Mouse (Mus musculus) CH12.LX (cell line): ENCODE results near the gene Il33.

Experiments
- CHD1 ChIP-seq: IDR thresholded peaks from 2 replicates; pipeline ENCODE4 v1.6.1; 2012; ENCODE audit warnings: low read depth, low read length, improper control_type of control experiment, inconsistent platforms
- CHD2 ChIP-seq: IDR thresholded peaks from 2 replicates; pipeline ENCODE4 v1.6.1; 2011; ENCODE audit warnings: low read length, improper control_type of control experiment
- CTCF ChIP-seq, 2 experiments: IDR thresholded peaks in 1 of 2; conservative IDR thresholded peaks in 1 of 2; 2 replicates each; pipeline ENCODE4 v1.5.1; 2011 to 2012; ENCODE audit warnings: low read depth in 2 of 2, low read length in 2 of 2, improper control_type of control experiment in 1 of 2, inconsistent platforms in 1 of 2, mild to moderate bottlenecking in 1 of 2, moderate library complexity in 1 of 2
- HCFC1 ChIP-seq: IDR thresholded peaks from 2 replicates; pipeline ENCODE4 v1.6.1; 2012; ENCODE audit warnings: low read depth, mild to moderate bottlenecking, inconsistent platforms, low read length, improper control_type of control experiment
- MYC ChIP-seq: IDR thresholded peaks from 2 replicates; pipeline ENCODE4 v1.6.1; 2011; ENCODE audit warnings: low read depth, mild to moderate bottlenecking, improper control_type of control experiment, low read length
- PAX5 ChIP-seq: IDR thresholded peaks from 2 replicates; pipeline ENCODE4 v1.6.1; 2012; ENCODE audit warnings: low read length, inconsistent platforms, mixed read lengths
- POLR2A ChIP-seq: IDR thresholded peaks from 2 replicates; pipeline ENCODE4 v1.6.1; 2011; ENCODE audit warnings: low read depth, mild to moderate bottlenecking, improper control_type of control experiment, low read length
- RCOR1 ChIP-seq: conservative IDR thresholded peaks from 2 replicates; pipeline ENCODE4 v1.6.1; 2012; ENCODE audit warnings: low read depth, mild to moderate bottlenecking, inconsistent platforms, low read length, improper control_type of control experiment
- USF2 ChIP-seq: conservative IDR thresholded peaks from 2 replicates; pipeline ENCODE4 v1.6.1; 2011; ENCODE audit warnings: low read depth, low read length, improper control_type of control experiment

DNA sequence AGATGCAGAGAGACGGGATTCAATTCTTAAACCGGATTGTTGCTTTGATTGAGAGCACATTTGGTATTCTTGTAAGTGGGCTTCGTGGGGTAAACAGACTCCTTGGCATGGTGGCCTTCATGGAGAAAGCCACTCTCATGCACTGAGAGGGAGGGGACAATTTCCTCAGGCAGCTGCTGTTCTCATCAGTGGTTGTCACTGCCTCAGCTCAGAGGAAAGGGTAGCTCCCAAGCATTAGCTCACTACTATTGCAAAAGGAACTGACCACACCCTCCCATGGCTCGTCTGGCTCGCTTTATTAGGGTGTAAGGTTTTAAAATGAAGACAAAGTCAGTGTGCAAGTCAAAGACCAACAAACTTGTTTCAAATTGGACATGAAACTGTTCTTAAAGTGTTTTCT, 48.5 kb downstream of the Il33 start:
- TF ChIP-seq PAX5 (no peak), RCOR1 (no peak), USF2 (no peak), POLR2A (no peak), MYC (no peak), CHD1 (no peak), CTCF (conservative IDR thresholded peaks at IDR 0.05 in 1 of 2, IDR thresholded peaks at IDR 0.05 in 1 of 2; ENCODE audit: low read depth in 2 of 2, low read length in 2 of 2) (no peak), HCFC1 (no peak), CHD2 (no peak)
